Mouse (Mus musculus): ENCODE measurements around the gene Tnfrsf1b.

DNA sequence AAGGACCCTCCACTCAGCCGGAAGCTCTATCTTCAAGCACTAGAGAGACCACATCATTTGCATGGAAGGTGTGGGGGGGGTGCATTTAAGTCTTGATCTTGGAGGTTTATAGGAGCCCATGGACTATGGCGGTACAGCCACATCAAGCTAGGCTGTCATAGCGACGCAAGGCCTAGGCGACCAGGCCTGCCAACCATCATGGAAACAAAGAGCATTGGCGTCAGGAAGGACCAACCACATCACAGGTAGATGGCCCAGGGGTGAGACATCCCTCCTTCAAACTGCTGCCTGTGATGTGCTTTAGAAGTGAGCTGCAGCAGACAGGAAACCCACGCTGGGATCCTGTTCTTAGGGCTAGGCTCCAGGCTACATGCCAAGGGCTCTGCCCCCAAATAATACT, 10.6 kb downstream of the Tnfrsf1b start:
- TF ChIP-seq POLR2A (IDR thresholded peaks at IDR 0.05; ENCODE audit: borderline replicate concordance, extremely low read depth, low read depth, low read length) (no peak), CTCF (IDR thresholded peaks at IDR 0.05; ENCODE audit: insufficient read depth, low read length) (no peak)

Measured in lung, adult 2 months (tissue).